Mouse (Mus musculus) intestine, embryonic 15.5 days (tissue): ENCODE results near the gene 4930579F01Rik. TPM values are rescaled to one million over a fixed set of nuclear protein-coding genes. Genes with fewer than 3 reads are reported as not detected.

Experiments
- ATAC-seq: fragments of 200-750 bp; cut with Nextera tagmentation; 2 replicates; pipeline ENCODE4 v1.8.0; 2017; ENCODE audit warnings: moderate TSS enrichment, moderate library complexity
- H3K27ac ChIP-seq: fragments of 300-500 bp; sonication (generic); 2 replicates; pipeline ENCODE4 v1.5.1; 2015; ENCODE audit warnings: mild to moderate bottlenecking, inconsistent platforms
- H3K27me3 ChIP-seq: fragments of 300-500 bp; sonication (generic); replicated peaks from 2 replicates; pipeline ENCODE4 v1.6.1; 2015; ENCODE audit warnings: inconsistent platforms
- H3K36me3 ChIP-seq: fragments of 300-500 bp; sonication (generic); 2 replicates; pipeline ENCODE4 v1.6.1; 2015; ENCODE audit warnings: inconsistent platforms
- H3K4me1 ChIP-seq: fragments of 300-500 bp; sonication (generic); replicated peaks from 2 replicates; pipeline ENCODE4 v1.6.1; 2015; ENCODE audit warnings: inconsistent platforms
- H3K4me2 ChIP-seq: fragments of 300-500 bp; sonication (generic); replicated peaks from 2 replicates; pipeline ENCODE4 v1.6.1; 2015; ENCODE audit warnings: mild to moderate bottlenecking, inconsistent platforms
- H3K4me3 ChIP-seq: fragments of 300-500 bp; sonication (generic); replicated peaks from 2 replicates; pipeline ENCODE4 v1.5.1; 2015; ENCODE audit warnings: inconsistent platforms
- H3K9ac ChIP-seq: fragments of 300-500 bp; sonication (generic); 2 replicates; pipeline ENCODE4 v1.6.1; 2015; ENCODE audit warnings: inconsistent platforms
- H3K9me3 ChIP-seq: fragments of 300-500 bp; sonication (generic); 2 replicates; pipeline ENCODE4 v1.6.1; 2016; ENCODE audit warnings: inconsistent platforms
- WGBS: fragments of 180-500 bp; shearing (Covaris S2); methylation state at CpG from one replicate; pipeline ENCODE4 v1.1.7; 2015; 5-methylcytosine and 5-hydroxymethylcytosine counted together
- polyA plus RNA-seq: library from polyadenylated mRNA; unstranded; fragments of >200 nt; fragmentation: Nextera tagmentation; extraction: Ambion mirVana; gene quantifications from 2 replicates; pipeline ENCODE4 v1.2.1, GENCODE M21; 2015

4930579F01Rik gene
- polyA plus RNA-seq = 0.20 TPM in 1 of 2 replicates, not detected in the other

DNA sequence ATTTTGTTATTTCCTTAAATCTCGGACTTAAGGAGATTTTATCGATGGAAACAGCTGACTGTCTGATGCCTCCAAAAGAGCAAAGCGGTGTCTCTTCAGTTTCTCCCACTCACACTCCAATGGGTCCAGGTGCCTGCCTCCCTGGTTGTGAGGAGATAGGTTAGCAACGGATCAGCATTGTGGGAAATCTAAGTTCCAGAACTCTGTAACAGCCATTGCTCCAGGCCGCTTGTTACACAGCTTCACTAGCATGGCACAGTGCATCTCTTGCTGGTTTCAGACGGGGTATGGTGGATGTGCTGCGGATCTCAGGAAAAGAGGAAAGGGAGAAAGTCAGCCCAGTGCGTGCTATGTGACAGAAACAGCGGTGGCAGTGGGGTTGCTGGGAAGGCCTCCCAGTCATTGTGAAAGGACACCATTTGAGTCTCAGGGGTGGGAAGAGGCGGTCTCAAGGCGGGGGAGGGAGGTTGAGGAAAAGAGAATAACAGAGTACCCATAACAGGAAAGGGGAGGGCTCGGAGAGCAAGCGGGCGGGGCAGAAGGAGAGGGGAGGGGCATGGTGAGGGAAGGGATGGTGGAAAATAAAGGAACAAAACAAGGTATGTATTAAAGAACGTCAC, at the start of gene 4930579F01Rik:
Gene 4930579F01Rik (minus strand): TSS at position 143 of the 620 bp plus-strand sequence.
- Histone ChIP-seq H3K27me3 (no peaks in the 10 kb centered on the region), H3K27ac (no peak within 1 kb of the TSS), H3K4me2 (no peak within 1 kb of the TSS), H3K4me3 (no peak within 1 kb of the TSS), H3K9me3 (no peaks in the 10 kb centered on the region), H3K36me3 (no peaks in the 10 kb centered on the region), H3K4me1 (no peaks in the 10 kb centered on the region), H3K9ac (no peak within 1 kb of the TSS)
- 80% methylated on average over 15 of the region's 15 CpGs for WGBS
- ATAC-seq = no peak

DNA sequence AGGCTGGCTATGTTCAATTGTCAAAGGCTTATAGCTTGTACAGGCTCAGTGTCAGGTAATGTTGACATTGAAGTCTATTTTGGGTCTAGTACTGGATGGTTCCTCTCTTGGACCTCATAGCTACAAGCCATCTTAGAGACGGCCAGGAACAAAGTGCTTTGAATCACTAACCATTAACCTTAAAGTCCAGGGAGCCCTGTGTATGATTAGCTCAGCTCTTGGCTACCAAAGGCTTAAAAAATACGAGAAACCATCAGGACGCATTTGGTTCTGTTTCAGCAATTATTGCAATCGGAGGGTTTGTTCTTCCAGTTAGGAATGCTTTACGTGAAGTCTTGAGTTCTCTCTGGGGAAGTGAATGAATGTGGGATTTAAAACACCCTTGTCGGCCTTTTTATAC, 49.3 kb upstream of the 4930579F01Rik start:
- H3K4me3 ChIP-seq = no peak overlapping the region
- no peak overlapping the region for H3K9ac ChIP-seq
- H3K4me1 ChIP-seq = 0 out of 2 replicates have a peak, but pooled peaks cover 4% of the 10 kb centered on the region
- H3K27ac ChIP-seq = no peak overlapping the region
- no peaks in the 10 kb centered on the region for H3K27me3 ChIP-seq
- 87% methylated on average over 6 of the region's 6 CpGs for WGBS
- H3K4me2 ChIP-seq = no peak overlapping the region
- no peak for ATAC-seq
- no peaks in the 10 kb centered on the region for H3K9me3 ChIP-seq
- H3K36me3 ChIP-seq = no peaks in the 10 kb centered on the region

DNA sequence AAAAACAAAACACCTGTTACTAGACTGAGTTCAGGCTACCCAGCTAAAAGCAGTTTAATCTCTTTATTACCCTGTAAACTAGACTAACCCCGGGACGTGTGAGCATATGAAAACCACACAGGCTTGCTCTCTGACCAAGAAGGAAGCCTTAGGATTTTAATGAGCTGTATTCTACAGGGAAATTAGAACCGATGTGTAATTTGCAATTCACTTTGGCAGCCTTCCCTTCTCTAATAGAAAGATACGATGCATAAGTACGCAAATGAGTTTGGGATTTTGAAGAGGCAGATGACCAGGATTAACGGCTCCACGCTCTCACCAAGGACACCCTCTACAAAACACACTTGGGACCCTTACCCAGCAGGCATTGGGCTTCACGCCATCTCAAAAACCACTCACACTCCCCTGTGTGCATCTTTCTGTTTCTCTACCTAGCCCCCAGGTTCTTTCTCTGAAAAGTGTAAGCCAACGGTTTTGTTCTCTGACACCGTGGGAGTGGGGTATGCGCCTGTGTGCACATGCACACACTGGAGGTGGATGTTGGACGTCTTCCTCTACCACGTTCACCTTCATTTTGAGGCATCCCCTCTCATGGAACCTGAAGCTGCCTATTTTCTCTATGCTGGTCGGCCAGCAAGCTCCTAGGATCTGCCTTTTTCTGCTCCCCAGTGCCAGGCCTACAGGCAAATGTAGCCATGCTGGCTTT, 48.5 kb upstream of the 4930579F01Rik start:
- peak; percentile 60 for ATAC-seq
- WGBS = 74% methylated on average over 14 of the region's 14 CpGs
- H3K27me3 ChIP-seq = no peaks in the 10 kb centered on the region
- H3K9me3 ChIP-seq = no peaks in the 10 kb centered on the region
- H3K4me3 ChIP-seq = no peak overlapping the region
- H3K36me3 ChIP-seq = no peaks in the 10 kb centered on the region
- no peak overlapping the region for H3K4me2 ChIP-seq
- H3K4me1 ChIP-seq = 0 out of 2 replicates have a peak, but pooled peaks cover 4% of the 10 kb centered on the region
- H3K27ac ChIP-seq = no peak overlapping the region
- H3K9ac ChIP-seq = no peak overlapping the region

DNA sequence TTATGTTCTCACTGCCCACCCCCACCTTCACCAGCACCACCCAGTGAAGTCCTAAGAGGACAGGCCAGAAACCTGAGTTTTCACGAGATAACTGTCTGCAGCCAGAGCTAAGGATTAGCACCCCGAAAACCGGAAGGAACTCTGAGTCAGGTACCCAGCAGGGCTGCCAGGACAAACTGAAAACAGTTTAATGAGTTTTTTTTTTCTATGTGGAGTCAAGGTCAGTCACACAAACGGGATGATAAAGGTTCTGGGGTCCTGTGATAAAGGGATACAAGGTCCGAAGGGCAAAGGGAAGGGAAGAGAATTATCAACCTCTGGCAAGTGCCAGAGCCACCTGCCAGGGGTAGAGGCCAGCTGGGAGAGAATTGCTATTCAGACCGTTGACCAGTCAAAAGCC, 47.7 kb upstream of the 4930579F01Rik start:
- Histone ChIP-seq H3K9me3 (no peaks in the 10 kb centered on the region), H3K4me3 (no peak overlapping the region), H3K4me2 (no peak overlapping the region), H3K36me3 (no peaks in the 10 kb centered on the region), H3K27ac (0 out of 2 replicates have a peak overlapping the region, but pooled peaks have one; percentile 42), H3K9ac (no peak overlapping the region), H3K27me3 (no peaks in the 10 kb centered on the region), H3K4me1 (0 out of 2 replicates have a peak, but pooled peaks cover 4% of the 10 kb centered on the region)
- WGBS = 37% methylated on average over 6 of the region's 6 CpGs
- ATAC-seq = peak; percentile 81

DNA sequence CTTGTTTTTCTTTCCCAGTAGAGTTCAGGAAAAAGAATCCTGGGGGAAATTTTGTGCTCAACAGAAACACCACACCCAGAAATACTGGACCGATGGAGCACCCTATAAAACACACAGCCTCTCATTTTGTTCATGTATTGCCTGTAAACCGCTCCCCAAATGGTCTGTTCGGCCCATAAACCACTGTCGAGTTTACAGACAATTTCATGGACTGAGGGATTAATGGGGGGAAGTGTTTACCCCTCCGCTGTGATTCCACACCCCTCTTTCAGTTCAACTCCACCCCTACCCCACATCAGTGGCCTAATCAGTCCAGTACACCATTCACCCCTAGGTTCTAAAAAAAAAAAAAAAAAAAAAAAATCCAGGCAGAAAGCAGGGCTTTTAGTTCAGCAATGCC, 47.3 kb upstream of the 4930579F01Rik start:
- Histone ChIP-seq H3K27ac (0 out of 2 replicates have a peak overlapping the region, but pooled peaks have one; percentile 42), H3K9me3 (no peaks in the 10 kb centered on the region), H3K4me1 (0 out of 2 replicates have a peak, but pooled peaks cover 4% of the 10 kb centered on the region), H3K36me3 (no peaks in the 10 kb centered on the region), H3K27me3 (no peaks in the 10 kb centered on the region), H3K4me2 (no peak overlapping the region), H3K9ac (no peak overlapping the region), H3K4me3 (no peak overlapping the region)
- 44% methylated on average over 5 of the region's 5 CpGs for WGBS
- peak; percentile 21 for ATAC-seq

DNA sequence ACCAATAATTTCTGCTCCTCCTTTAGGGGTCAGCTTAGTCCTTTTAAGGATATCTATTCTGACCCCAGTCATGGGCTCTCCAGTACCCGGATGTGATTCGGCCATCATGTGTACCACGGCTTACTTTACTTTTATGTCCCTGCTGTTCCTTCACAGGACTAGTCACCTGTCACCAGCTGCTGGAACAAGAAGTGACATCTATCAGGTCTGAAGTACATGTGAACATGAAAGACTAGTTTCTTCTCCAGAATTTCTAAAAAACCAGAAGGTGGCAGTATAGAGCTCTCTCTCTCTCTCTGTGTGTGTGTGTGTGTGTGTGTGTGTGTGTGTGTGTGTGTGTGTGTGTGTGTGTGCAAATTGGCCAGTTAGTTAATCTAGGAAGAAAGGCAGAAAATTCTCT, 46.8 kb upstream of the 4930579F01Rik start:
- Histone ChIP-seq H3K27ac (no peak overlapping the region), H3K4me3 (no peak overlapping the region), H3K4me2 (no peak overlapping the region), H3K27me3 (no peaks in the 10 kb centered on the region), H3K9me3 (no peaks in the 10 kb centered on the region), H3K9ac (no peak overlapping the region), H3K36me3 (no peaks in the 10 kb centered on the region), H3K4me1 (0 out of 2 replicates have a peak, but pooled peaks cover 4% of the 10 kb centered on the region)
- no peak for ATAC-seq
- 88% methylated on average over 3 of the region's 3 CpGs for WGBS

DNA sequence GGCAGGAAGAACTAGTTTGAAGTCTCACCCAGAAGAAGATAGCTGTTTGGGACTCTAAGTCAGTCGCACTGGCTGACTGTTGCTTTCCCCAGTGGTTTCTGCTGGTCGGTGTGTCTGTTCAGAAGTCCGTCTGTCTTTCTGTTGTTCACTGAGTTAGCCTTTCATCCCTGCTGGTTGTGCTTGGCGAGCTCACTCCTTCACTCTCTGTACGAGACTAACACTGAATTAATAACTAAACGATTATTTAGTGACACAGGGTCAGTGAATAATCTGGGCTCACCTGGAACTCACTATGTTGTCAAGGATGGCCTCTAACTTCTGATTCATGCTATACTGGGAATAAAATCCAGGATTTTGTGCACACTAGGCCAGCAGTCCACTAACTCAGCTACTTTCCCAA, 45.8 kb upstream of the 4930579F01Rik start:
- H3K4me3 ChIP-seq = no peak overlapping the region
- ATAC-seq = no peak
- H3K9ac ChIP-seq = no peak overlapping the region
- no peaks in the 10 kb centered on the region for H3K9me3 ChIP-seq
- H3K4me2 ChIP-seq = no peak overlapping the region
- no peaks in the 10 kb centered on the region for H3K27me3 ChIP-seq
- 90% methylated on average over 6 of the region's 6 CpGs for WGBS
- 0 out of 2 replicates have a peak, but pooled peaks cover 4% of the 10 kb centered on the region for H3K4me1 ChIP-seq
- no peaks in the 10 kb centered on the region for H3K36me3 ChIP-seq
- H3K27ac ChIP-seq = no peak overlapping the region

DNA sequence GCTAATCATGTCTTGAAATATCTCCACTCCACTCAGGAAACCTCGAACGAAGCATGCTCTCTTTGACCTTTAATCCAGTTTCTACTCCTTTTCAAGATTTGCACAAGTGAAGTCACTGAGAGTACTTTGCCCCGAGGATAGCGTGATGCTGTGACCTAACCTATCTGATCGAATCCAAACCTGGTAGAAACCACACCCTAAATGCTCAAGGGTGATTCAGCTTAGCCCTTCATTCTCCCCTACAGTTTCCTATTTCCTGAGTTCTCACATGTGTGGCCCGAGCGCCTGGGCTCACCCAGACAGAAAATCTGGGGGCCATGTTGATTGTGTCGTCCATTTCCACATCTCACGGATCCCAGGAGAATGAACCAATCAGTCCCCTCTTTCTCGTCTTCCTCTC, 44.4 kb upstream of the 4930579F01Rik start:
- no peak overlapping the region for H3K9ac ChIP-seq
- no peak overlapping the region for H3K27ac ChIP-seq
- no peaks in the 10 kb centered on the region for H3K36me3 ChIP-seq
- 72% methylated on average over 10 of the region's 10 CpGs for WGBS
- no peaks in the 10 kb centered on the region for H3K9me3 ChIP-seq
- H3K4me3 ChIP-seq = no peak overlapping the region
- 0 out of 2 replicates have a peak, but pooled peaks cover 4% of the 10 kb centered on the region for H3K4me1 ChIP-seq
- no peaks in the 10 kb centered on the region for H3K27me3 ChIP-seq
- H3K4me2 ChIP-seq = no peak overlapping the region
- ATAC-seq = peak; percentile 54

DNA sequence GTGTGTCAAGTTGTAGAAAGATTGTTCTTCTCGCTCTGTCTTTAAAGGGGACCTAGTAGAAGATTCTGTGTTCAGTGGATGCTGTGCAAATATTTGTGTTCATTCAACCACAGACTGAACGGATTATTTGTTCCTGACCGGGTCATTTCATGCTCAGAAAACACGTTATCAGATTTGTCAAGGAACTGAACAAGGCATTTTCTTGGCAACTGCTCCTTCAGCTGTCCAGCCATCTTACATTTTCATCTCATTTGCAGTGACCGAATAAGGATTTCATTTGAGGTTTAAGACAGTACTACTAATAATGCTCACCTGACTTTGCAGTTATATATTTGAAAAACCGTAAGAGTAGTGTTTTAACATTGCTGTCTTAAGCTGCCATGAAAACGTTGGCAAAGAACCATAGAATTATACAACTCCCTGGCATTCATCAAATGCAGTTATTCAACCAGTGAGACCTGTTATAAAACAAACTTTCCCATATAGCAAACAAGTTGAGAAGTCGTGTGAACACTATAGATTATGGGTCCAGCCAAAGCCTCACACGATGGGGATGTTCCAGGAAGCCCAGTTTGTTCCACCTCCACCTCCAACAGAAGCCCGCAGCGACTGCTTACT, 43.0 kb upstream of the 4930579F01Rik start:
- no peak for ATAC-seq
- Histone ChIP-seq H3K4me3 (no peak overlapping the region), H3K27me3 (no peaks in the 10 kb centered on the region), H3K4me1 (0 out of 2 replicates have a peak, but pooled peaks cover 4% of the 10 kb centered on the region), H3K9me3 (no peaks in the 10 kb centered on the region), H3K36me3 (no peaks in the 10 kb centered on the region), H3K4me2 (no peak overlapping the region), H3K27ac (no peak overlapping the region), H3K9ac (no peak overlapping the region)
- WGBS = 72% methylated on average over 11 of the region's 11 CpGs

DNA sequence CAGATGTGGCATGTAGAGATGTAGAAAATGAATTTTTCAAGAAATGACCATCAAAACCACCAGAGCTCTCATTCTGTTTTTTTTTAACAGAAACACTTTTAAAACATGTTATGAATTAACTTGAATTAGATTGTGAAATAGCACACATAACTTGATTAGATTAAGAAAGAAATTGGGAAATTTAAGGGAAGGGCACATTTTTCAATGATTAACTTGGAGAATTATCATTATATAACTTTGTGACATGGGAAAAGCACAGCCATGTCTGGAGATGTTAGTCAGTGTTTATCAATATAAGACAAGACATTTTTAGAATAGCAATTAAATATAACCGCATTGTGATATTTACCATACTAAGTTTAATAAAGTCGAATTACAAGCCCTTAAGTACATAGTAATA, 37.9 kb upstream of the 4930579F01Rik start:
- no peak overlapping the region for H3K9ac ChIP-seq
- no peaks in the 10 kb centered on the region for H3K36me3 ChIP-seq
- no peak overlapping the region for H3K4me3 ChIP-seq
- no peaks in the 10 kb centered on the region for H3K4me1 ChIP-seq
- H3K27me3 ChIP-seq = no peaks in the 10 kb centered on the region
- 71% methylated on average over 2 of the region's 2 CpGs for WGBS
- H3K4me2 ChIP-seq = no peak overlapping the region
- H3K9me3 ChIP-seq = no peaks in the 10 kb centered on the region
- no peak for ATAC-seq
- H3K27ac ChIP-seq = no peak overlapping the region

DNA sequence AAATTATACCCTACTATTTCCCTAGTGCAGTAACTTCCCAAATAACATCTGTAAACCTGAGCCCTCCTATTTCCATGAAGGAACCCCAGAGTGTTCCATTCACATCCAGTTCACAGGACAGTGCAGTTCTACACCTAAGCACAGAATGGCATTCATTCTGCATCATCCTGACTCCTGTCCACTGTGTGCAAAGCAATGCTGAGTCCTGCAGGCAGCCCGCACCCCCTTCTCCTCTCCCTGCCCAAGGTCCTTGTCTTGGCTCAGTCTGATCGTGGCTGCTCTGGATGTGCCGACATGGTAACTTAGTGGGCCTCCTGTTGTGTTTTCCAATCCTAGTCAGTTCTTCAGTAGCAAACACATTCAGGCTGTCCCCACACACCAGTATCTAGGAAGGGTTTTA, 36.6 kb upstream of the 4930579F01Rik start:
- Histone ChIP-seq H3K4me3 (no peak overlapping the region), H3K9ac (no peak overlapping the region), H3K36me3 (no peaks in the 10 kb centered on the region), H3K27ac (no peak overlapping the region), H3K4me1 (no peaks in the 10 kb centered on the region), H3K9me3 (no peaks in the 10 kb centered on the region), H3K27me3 (no peaks in the 10 kb centered on the region), H3K4me2 (no peak overlapping the region)
- 89% methylated on average over 3 of the region's 3 CpGs for WGBS
- ATAC-seq = no peak

DNA sequence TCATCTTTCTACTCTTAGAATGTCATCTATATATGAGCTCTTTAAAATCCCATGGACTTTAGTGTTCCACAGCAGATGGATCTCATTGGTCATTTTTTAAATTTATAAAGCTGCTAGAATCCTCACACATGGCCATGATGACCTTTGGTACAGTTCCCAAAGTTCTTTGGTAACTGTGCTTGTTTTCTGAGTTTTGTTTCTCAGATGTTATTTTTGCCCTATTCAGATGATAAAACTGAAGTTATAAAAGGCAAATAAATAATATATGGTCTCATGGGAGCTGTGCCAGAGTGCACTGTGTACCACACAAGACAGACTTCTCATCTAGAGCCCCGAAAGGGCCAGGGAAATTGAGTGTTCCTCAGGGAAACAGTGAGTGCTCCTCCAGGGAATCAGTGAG, 35.8 kb upstream of the 4930579F01Rik start:
- 83% methylated on average over 1 of the region's 1 CpGs for WGBS

More for the DNA sequence above, 35.8 kb upstream of the 4930579F01Rik start:
- Histone ChIP-seq H3K4me1 (no peaks in the 10 kb centered on the region), H3K36me3 (no peaks in the 10 kb centered on the region), H3K4me3 (no peak overlapping the region), H3K27me3 (no peaks in the 10 kb centered on the region), H3K4me2 (no peak overlapping the region), H3K9me3 (no peaks in the 10 kb centered on the region), H3K27ac (no peak overlapping the region), H3K9ac (no peak overlapping the region)
- ATAC-seq = no peak
